Mouse (Mus musculus) heart, adult 2 months (tissue): ENCODE measurements at regions not wholly inside any gene's neighbourhood (a gene's known extent, or its start where the extent isn't known, plus 50 kb on each side); places are given as distances from the start of the nearest gene placed in this dataset.

ENCODE experiments used
- CTCF ChIP-seq: fragments of 200-600 bp; IDR thresholded peaks from 2 replicates; pipeline ENCODE4 v1.8.1; 2022; ENCODE audit warnings: antibody characterized with exemption, mild to moderate bottlenecking, moderate library complexity
- EP300 ChIP-seq: fragments of 200-500 bp; IDR thresholded peaks from 2 replicates; pipeline ENCODE4 v1.6.1; 2011; ENCODE audit warnings: low read depth, low read length, control low read depth; ENCODE audit not compliant: insufficient read depth
- POLR2A ChIP-seq: fragments of 200-500 bp; IDR thresholded peaks from 2 replicates; pipeline ENCODE4 v1.6.1; 2011; ENCODE audit warnings: mild to moderate bottlenecking, low read depth, low read length, control low read depth; ENCODE audit not compliant: insufficient read depth

- no peak for TF ChIP-seq POLR2A
- TF ChIP-seq CTCF = no peak
- TF ChIP-seq EP300 = no peak
Observed at GRCm38 (mm10) chr2:33966389-33966983, 78.7 kb upstream of the Mvb12b start.
